Mouse (Mus musculus): ENCODE results near the gene Akap9.

DNA sequence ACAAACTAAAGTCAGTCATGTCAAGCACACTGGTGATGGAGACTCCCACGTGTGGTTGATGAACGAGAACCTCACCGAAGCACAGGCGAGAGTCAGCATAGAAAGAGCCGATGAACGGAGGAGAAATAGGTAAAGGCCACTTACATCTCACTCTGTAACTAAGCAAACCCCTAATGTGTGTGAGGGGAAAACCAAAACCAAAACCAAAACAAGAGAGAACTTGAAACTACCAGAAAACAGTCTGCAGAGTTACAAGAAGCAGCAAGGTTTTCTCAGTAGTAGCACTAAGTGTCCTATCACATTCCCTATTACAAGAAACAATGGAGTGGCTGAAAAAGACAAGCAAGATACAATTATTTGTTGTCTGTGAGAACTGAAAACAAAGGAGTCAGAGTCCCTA, 24.6 kb downstream of the Akap9 start:
- TF ChIP-seq CTCF (conservative IDR thresholded peaks at IDR 0.05; ENCODE audit: low read length), result no peak
- no peak for TF ChIP-seq NANOG (IDR thresholded peaks at IDR 0.05; ENCODE audit: borderline replicate concordance, low read length)

Measured in E14TG2a.4 (cell line).